Mouse (Mus musculus) cerebellum, adult 2 months (tissue): ENCODE results near the gene Itln1.

Experiments used
- CTCF ChIP-seq: fragments of 200-500 bp; IDR thresholded peaks from 2 replicates; pipeline ENCODE4 v1.5.1; 2011; ENCODE audit warnings: low read depth, mild to moderate bottlenecking, control low read depth, low read length, moderate library complexity, borderline replicate concordance; ENCODE audit not compliant: insufficient read depth
- POLR2A ChIP-seq: fragments of 200-500 bp; IDR thresholded peaks from 2 replicates; pipeline ENCODE4 v1.6.1; 2011; ENCODE audit warnings: low read length, control low read depth, borderline replicate concordance; ENCODE audit not compliant: insufficient read depth

DNA sequence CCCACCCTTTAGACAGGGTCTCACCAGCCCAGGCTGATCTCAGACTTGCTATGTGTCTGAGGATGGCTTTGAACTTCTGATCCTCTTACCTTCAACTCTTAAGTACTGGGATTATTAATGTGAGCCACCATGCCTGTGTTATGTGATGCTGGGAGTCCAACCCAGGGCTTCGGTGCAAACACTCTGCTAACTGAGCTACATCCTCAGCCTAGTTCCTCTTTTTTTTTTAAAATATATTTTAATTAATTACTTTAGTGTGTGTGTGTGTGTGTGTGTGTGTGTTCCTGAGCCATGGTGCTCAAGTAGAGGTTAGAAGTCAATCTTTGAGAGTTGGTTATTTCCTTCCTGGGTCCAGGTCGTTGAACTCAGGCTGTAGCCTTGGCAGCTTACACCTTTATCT, 27.9 kb upstream of the Itln1 start:
- TF ChIP-seq CTCF (no peak), POLR2A (no peak)
